Mouse (Mus musculus): ENCODE data around the gene Ptdss2. TPM values are rescaled to one million over a fixed set of nuclear protein-coding genes. Genes with fewer than 3 reads are reported as not detected.

Gene Ptdss2
- polyA plus RNA-seq, 1 experiment: 71.5 TPM

- no peak overlapping the region for H3K27ac ChIP-seq (ENCODE audit: insufficient read depth, low read depth, low read length)
- no peak for TF ChIP-seq POLR2A (IDR thresholded peaks at IDR 0.05; ENCODE audit: low read depth, low read length)
- no peak for TF ChIP-seq CTCF (conservative IDR thresholded peaks at IDR 0.05; ENCODE audit: insufficient read depth, insufficient read length, low read depth, low read length)
- H3K27me3 ChIP-seq (replicated peaks; ENCODE audit: control insufficient read depth, insufficient read depth, low read length): no peaks in the 10 kb centered on the region
- DNase-seq: no peak
- peaks cover 1% of the 10 kb centered on the region for H3K36me3 ChIP-seq (ENCODE audit: control insufficient read depth, insufficient read depth, low read length)
- H3K4me1 ChIP-seq (ENCODE audit: control insufficient read depth, insufficient read depth, low read length): peaks cover 7% of the 10 kb centered on the region; the same call in 1 of the 2 replicates
- no peak overlapping the region for H3K4me3 ChIP-seq (ENCODE audit: insufficient read depth, low read depth, low read length)
- 95% methylated on average over 7 of the region's 7 CpGs for WGBS
These were observed 42.2 kb downstream of the Ptdss2 start for GRCm38 (mm10) chr7:141164397-141164796.

GRCm38 (mm10) chr7:141164850-141165249, 42.7 kb downstream of the Ptdss2 start:
- Histone ChIP-seq H3K4me3 (ENCODE audit: insufficient read depth, low read depth, low read length) (no peak overlapping the region), H3K36me3 (ENCODE audit: control insufficient read depth, insufficient read depth, low read length) (no peaks in the 10 kb centered on the region; the same call in none of the 2 replicates), H3K27ac (ENCODE audit: insufficient read depth, low read depth, low read length) (no peak overlapping the region), H3K4me1 (ENCODE audit: control insufficient read depth, insufficient read depth, low read length) (peaks cover 7% of the 10 kb centered on the region; the same call in 1 of the 2 replicates), H3K27me3 (replicated peaks; ENCODE audit: control insufficient read depth, insufficient read depth, low read length) (no peaks in the 10 kb centered on the region)
- DNase-seq: no peak
- 77% methylated on average over 6 of the region's 6 CpGs for WGBS
- TF ChIP-seq POLR2A (IDR thresholded peaks at IDR 0.05; ENCODE audit: low read depth, low read length) (no peak), CTCF (conservative IDR thresholded peaks at IDR 0.05; ENCODE audit: insufficient read depth, insufficient read length, low read depth, low read length) (no peak)

- no peaks in the 10 kb centered on the region; the same call in 1 of the 2 replicates for H3K36me3 ChIP-seq (ENCODE audit: control insufficient read depth, insufficient read depth, low read length)
- TF ChIP-seq POLR2A (IDR thresholded peaks at IDR 0.05; ENCODE audit: low read depth, low read length): no peak
- no peak for TF ChIP-seq CTCF (conservative IDR thresholded peaks at IDR 0.05; ENCODE audit: insufficient read depth, insufficient read length, low read depth, low read length)
- peak overlapping the region; percentile 61 for H3K4me3 ChIP-seq (ENCODE audit: insufficient read depth, low read depth, low read length)
- H3K27me3 ChIP-seq (replicated peaks; ENCODE audit: control insufficient read depth, insufficient read depth, low read length): no peaks in the 10 kb centered on the region
- WGBS: 12% methylated on average over 7 of the region's 7 CpGs
- DNase-seq: peak; percentile 30
- H3K4me1 ChIP-seq (ENCODE audit: control insufficient read depth, insufficient read depth, low read length): peaks cover 10% of the 10 kb centered on the region; the same call in 1 of the 2 replicates
- peak overlapping the region; percentile 32; the same call in 1 of the 2 replicates for H3K27ac ChIP-seq (ENCODE audit: insufficient read depth, low read depth, low read length)
These were observed 45.8 kb downstream of the Ptdss2 start for GRCm38 (mm10) chr7:141167901-141168517.

- DNase-seq: peak; percentile 87
- Histone ChIP-seq H3K36me3 (ENCODE audit: control insufficient read depth, insufficient read depth, low read length) (no peaks in the 10 kb centered on the region; the same call in 1 of the 2 replicates), H3K4me1 (ENCODE audit: control insufficient read depth, insufficient read depth, low read length) (peaks cover 15% of the 10 kb centered on the region; the same call in 1 of the 2 replicates), H3K27me3 (replicated peaks; ENCODE audit: control insufficient read depth, insufficient read depth, low read length) (no peaks in the 10 kb centered on the region), H3K4me3 (ENCODE audit: insufficient read depth, low read depth, low read length) (peak overlapping the region; percentile 61), H3K27ac (ENCODE audit: insufficient read depth, low read depth, low read length) (peak overlapping the region; percentile 32; the same call in 1 of the 2 replicates)
- TF ChIP-seq POLR2A (IDR thresholded peaks at IDR 0.05; ENCODE audit: low read depth, low read length) (no peak), CTCF (conservative IDR thresholded peaks at IDR 0.05; ENCODE audit: insufficient read depth, insufficient read length, low read depth, low read length) (no peak)
- WGBS: 3% methylated on average over 22 of the region's 22 CpGs
These were observed 46.4 kb downstream of the Ptdss2 start for GRCm38 (mm10) chr7:141168518-141168953.

- DNase-seq: peak; percentile 24
- Histone ChIP-seq H3K4me1 (ENCODE audit: control insufficient read depth, insufficient read depth, low read length) (peaks cover 15% of the 10 kb centered on the region; the same call in 1 of the 2 replicates), H3K36me3 (ENCODE audit: control insufficient read depth, insufficient read depth, low read length) (no peaks in the 10 kb centered on the region), H3K27me3 (replicated peaks; ENCODE audit: control insufficient read depth, insufficient read depth, low read length) (no peaks in the 10 kb centered on the region), H3K27ac (ENCODE audit: insufficient read depth, low read depth, low read length) (no peak overlapping the region), H3K4me3 (ENCODE audit: insufficient read depth, low read depth, low read length) (no peak overlapping the region)
- no peak for TF ChIP-seq POLR2A (IDR thresholded peaks at IDR 0.05; ENCODE audit: low read depth, low read length)
- 54% methylated on average over 1 of the region's 1 CpGs for WGBS
These were observed 47.1 kb downstream of the Ptdss2 start for GRCm38 (mm10) chr7:141169300-141169699.

- Histone ChIP-seq H3K27me3 (replicated peaks; ENCODE audit: control insufficient read depth, insufficient read depth, low read length) (no peaks in the 10 kb centered on the region), H3K27ac (ENCODE audit: insufficient read depth, low read depth, low read length) (no peak overlapping the region), H3K4me1 (ENCODE audit: control insufficient read depth, insufficient read depth, low read length) (peaks cover 15% of the 10 kb centered on the region; the same call in 1 of the 2 replicates), H3K36me3 (ENCODE audit: control insufficient read depth, insufficient read depth, low read length) (no peaks in the 10 kb centered on the region), H3K4me3 (ENCODE audit: insufficient read depth, low read depth, low read length) (no peak overlapping the region)
- TF ChIP-seq CTCF (conservative IDR thresholded peaks at IDR 0.05; ENCODE audit: insufficient read depth, insufficient read length, low read depth, low read length): no peak
- no peak for TF ChIP-seq POLR2A (IDR thresholded peaks at IDR 0.05; ENCODE audit: low read depth, low read length)
- no peak for DNase-seq
These were observed 47.7 kb downstream of the Ptdss2 start for GRCm38 (mm10) chr7:141169866-141170265.

GRCm38 (mm10) chr7:141172116-141173006, 50.2 kb downstream of the Ptdss2 start, which contains the start of gene Rnh1:
Gene Rnh1, minus strand, starts transcription at chr7:141172857.
- TF ChIP-seq CTCF (conservative IDR thresholded peaks at IDR 0.05; ENCODE audit: insufficient read depth, insufficient read length, low read depth, low read length): no peak
- peak; percentile 43 for TF ChIP-seq POLR2A (IDR thresholded peaks at IDR 0.05; ENCODE audit: low read depth, low read length)
- H3K4me3 ChIP-seq (ENCODE audit: insufficient read depth, low read depth, low read length): peak within 1 kb of the TSS; percentile 72
- no peaks in the 10 kb centered on the region for H3K27me3 ChIP-seq (replicated peaks; ENCODE audit: control insufficient read depth, insufficient read depth, low read length)
- 2% methylated on average over 55 of the region's 55 CpGs for WGBS
- H3K27ac ChIP-seq (ENCODE audit: insufficient read depth, low read depth, low read length): peak within 1 kb of the TSS; percentile 88
- H3K4me1 ChIP-seq (ENCODE audit: control insufficient read depth, insufficient read depth, low read length): peaks cover 15% of the 10 kb centered on the region; the same call in 1 of the 2 replicates
- H3K36me3 ChIP-seq (ENCODE audit: control insufficient read depth, insufficient read depth, low read length): no peaks in the 10 kb centered on the region
- peak; percentile 96 for DNase-seq

Data from kidney, adult 2 months (tissue).